Mouse (Mus musculus): ENCODE results near the gene 4930402H24Rik.

GRCm38 (mm10) chr2:130789039-130789438, 117.2 kb downstream of the 4930402H24Rik start:
- no peak for TF ChIP-seq POLR2A (IDR thresholded peaks at IDR 0.05; ENCODE audit: control insufficient read depth, low read depth, low read length)
- TF ChIP-seq CTCF (IDR thresholded peaks at IDR 0.05; ENCODE audit: control insufficient read depth, insufficient read depth, insufficient replicate concordance, low read depth, low read length) = no peak
